ENCODE assay signal across 16 mouse cellular contexts in the genomic region with DNA sequence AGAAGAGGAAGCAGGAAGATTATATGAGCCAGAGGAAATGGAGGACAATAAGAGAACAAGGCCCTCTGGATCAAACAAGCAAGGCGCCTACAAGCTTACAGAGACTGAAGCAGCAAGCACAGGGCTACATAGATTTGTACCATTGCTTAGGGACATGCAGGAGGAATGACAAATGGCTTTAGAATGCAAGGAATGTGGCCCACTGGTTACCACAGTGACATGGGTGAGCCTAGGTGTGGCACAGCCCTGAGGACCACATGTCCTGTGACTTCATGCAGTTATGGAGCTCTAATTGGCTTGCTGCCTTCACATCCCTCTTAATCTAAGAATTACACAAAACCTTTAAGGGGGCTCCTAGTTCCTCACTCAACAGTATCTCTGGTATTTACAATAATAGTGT.
DNase-seq lines count a peak whose midpoint lies in the region.
"Had no signal": no experiment of that assay in that cellular context is flagged by ENCODE, and none has a peak within 500 bp of the region (broad histone marks: within the 10 kb centered on the region; RNA-seq: fewer than 3 reads in every experiment).

No protein-coding gene starts in this region.

- DNase-seq in 3134 (ENCODE audit: extremely low read depth, insufficient read length, low spot score), result peak; percentile 52
- peak; percentile 64 for DNase-seq in 3T3-L1 (ENCODE audit: low read depth, low spot score)
- peak; percentile 36 for DNase-seq in Muller cell, postnatal 12 days (ENCODE audit: inconsistent ontology term)
- peak; percentile 32 for DNase-seq in ZHBTc4 (ENCODE audit: low read depth, low spot score)
- no peak for DNase-seq in gastrocnemius, postnatal 4 days (ENCODE audit: low spot score in 2 of 2)
- no peak for DNase-seq in kidney, postnatal 4 days
- DNase-seq in right cerebral cortex, postnatal 4 days, result no peak
- DNase-seq: adrenal gland, adult 2 months; adrenal gland, postnatal 10 days; adrenal gland, postnatal 25 days; cerebellum, adult 11-12 months; cerebellum, adult 2 months; cerebellum, adult 9-10 months; cerebellum, postnatal 10 days; cerebellum, postnatal 25 days; forebrain, postnatal 0 days had no signal

Comparison
In these comparisons a context has a peak if more than half of its experiments do, and no peak if none do; other contexts are left out.
1. DNase-seq: peak in 3134 (single experiment), 3T3-L1 (single experiment), Muller cell, postnatal 12 days (single experiment) and ZHBTc4 (single experiment); none in gastrocnemius, postnatal 4 days (0 of 2), kidney, postnatal 4 days (0 of 2) and right cerebral cortex, postnatal 4 days (single experiment).